In genomic region chr1:186182498-186183203, GRCm38 (mm10) we compare ENCODE assay signal across 8 mouse cellular contexts.
DNase-seq lines count a peak whose midpoint lies in the region; ATAC-seq lines count a peak whose summit lies in the region.

No protein-coding gene starts in this region.

- H3K4me1 ChIP-seq in heart, embryonic 11.5 days (ENCODE audit: control insufficient read depth, insufficient read depth, low read length): no peaks in the 10 kb centered on the region

- H3K4me3 ChIP-seq in heart, embryonic 11.5 days (ENCODE audit: low read depth, low read length): no peak overlapping the region

- no peak overlapping the region for H3K9ac ChIP-seq in heart, embryonic 11.5 days (ENCODE audit: low read depth, low read length)

- H3K27me3 ChIP-seq in heart, embryonic 11.5 days (ENCODE audit: control insufficient read depth, insufficient read depth, low read length): no peaks in the 10 kb centered on the region

- no peak for ATAC-seq in heart, embryonic 11.5 days (replicated peaks; ENCODE audit: insufficient number of reproducible peaks, low FRiP score, low TSS enrichment)
- ATAC-seq in hematopoietic stem cell, adult 5-6 weeks (replicated peaks in 1 of 2; ENCODE audit: insufficient read depth in 1 of 2, low FRiP score in 2 of 2, low TSS enrichment in 1 of 2, low read depth in 1 of 2, poor library complexity in 2 of 2, severe bottlenecking in 2 of 2): peak; percentile 71 to 76

- peak; percentile 95 for DNase-seq in heart, adult 11 months
- DNase-seq in forelimb bud, embryonic 11.5 days (ENCODE audit: low read depth, low spot score): peak; percentile 78
- DNase-seq in layer of hippocampus, adult 8-10 months (ENCODE audit: low spot score in 2 of 2): peak; percentile 21 to 59
- peak; percentile 52 to 60 for DNase-seq in lung, adult 18-20 months
- peak; percentile 44 for DNase-seq in ovary, postnatal 14 days (ENCODE audit: low spot score)
- DNase-seq in spleen, adult 18-20 months: no peak

- no peak overlapping the region for H3K27ac ChIP-seq in heart, embryonic 11.5 days (ENCODE audit: low read depth, low read length)

- H3K4me2 ChIP-seq in heart, embryonic 11.5 days: no peak overlapping the region; the same call in none of the 2 replicates

- 46% methylated on average over 23 of the region's 23 CpGs for WGBS in heart, embryonic 11.5 days (ENCODE audit: insufficient replicate concordance)

- H3K9me3 ChIP-seq in heart, embryonic 11.5 days (replicated peaks; ENCODE audit: control insufficient read depth, low read length): no peaks in the 10 kb centered on the region

- no peaks in the 10 kb centered on the region for H3K36me3 ChIP-seq in heart, embryonic 11.5 days (ENCODE audit: control insufficient read depth, insufficient read depth, low read length)

Comparison
In these comparisons a context has a peak if more than half of its experiments do, and no peak if none do; other contexts are left out.
1. DNase-seq: peak in heart, adult 11 months (single experiment), forelimb bud, embryonic 11.5 days (single experiment), layer of hippocampus, adult 8-10 months (2 of 2), lung, adult 18-20 months (2 of 2) and ovary, postnatal 14 days (single experiment); none in spleen, adult 18-20 months (0 of 2).